Mouse (Mus musculus): ENCODE measurements around the gene Slain2.

The Slain2 gene

GRCm38 (mm10) chr5:72913648-72914557, at the start of gene Slain2:
Gene Slain2, plus strand, starts transcription at chr5:72914304.
- peak; percentile 92 for DNase-seq (ENCODE audit: low read depth)

GRCm38 (mm10) chr5:72864654-72865178, 49.4 kb upstream of the Slain2 start:
- DNase-seq (ENCODE audit: low read depth) = no peak

GRCm38 (mm10) chr5:72866260-72866905, 47.7 kb upstream of the Slain2 start:
- no peak for DNase-seq (ENCODE audit: low read depth)

GRCm38 (mm10) chr5:72867036-72867672, 47.0 kb upstream of the Slain2 start:
- no peak for DNase-seq (ENCODE audit: low read depth)

- peak; percentile 47 for DNase-seq (ENCODE audit: low read depth)
These were observed 45.8 kb upstream of the Slain2 start, which contains the start of gene Tec for GRCm38 (mm10) chr5:72868091-72868875. Gene Tec, minus strand, starts transcription at chr5:72868483.

- DNase-seq (ENCODE audit: low read depth) = no peak
These were observed 44.1 kb upstream of the Slain2 start for GRCm38 (mm10) chr5:72869779-72870608.

- no peak for DNase-seq (ENCODE audit: low read depth)
These were observed 43.0 kb upstream of the Slain2 start for GRCm38 (mm10) chr5:72871114-72871513.

- DNase-seq (ENCODE audit: low read depth) = no peak
These were observed 34.4 kb upstream of the Slain2 start for GRCm38 (mm10) chr5:72879736-72880135.

- DNase-seq (ENCODE audit: low read depth) = no peak
These were observed 32.2 kb upstream of the Slain2 start for GRCm38 (mm10) chr5:72881748-72882411.

- no peak for DNase-seq (ENCODE audit: low read depth)
These were observed 31.7 kb upstream of the Slain2 start for GRCm38 (mm10) chr5:72882412-72882765.

- no peak for DNase-seq (ENCODE audit: low read depth)
These were observed 30.4 kb upstream of the Slain2 start for GRCm38 (mm10) chr5:72883706-72884105.

- DNase-seq (ENCODE audit: low read depth) = no peak
These were observed 27.5 kb upstream of the Slain2 start for GRCm38 (mm10) chr5:72886458-72887222.

GRCm38 (mm10) chr5:72888260-72888659, 25.8 kb upstream of the Slain2 start:
- DNase-seq (ENCODE audit: low read depth) = no peak

GRCm38 (mm10) chr5:72891534-72891933, 22.6 kb upstream of the Slain2 start:
- DNase-seq (ENCODE audit: low read depth) = no peak

GRCm38 (mm10) chr5:72893987-72894386, 20.1 kb upstream of the Slain2 start:
- DNase-seq (ENCODE audit: low read depth) = no peak

GRCm38 (mm10) chr5:72895261-72895660, 18.8 kb upstream of the Slain2 start:
- DNase-seq (ENCODE audit: low read depth) = no peak

- no peak for DNase-seq (ENCODE audit: low read depth)
These were observed 17.4 kb upstream of the Slain2 start for GRCm38 (mm10) chr5:72896478-72897279.

GRCm38 (mm10) chr5:72897998-72898397, 16.1 kb upstream of the Slain2 start:
- no peak for DNase-seq (ENCODE audit: low read depth)

GRCm38 (mm10) chr5:72899255-72899654, 14.8 kb upstream of the Slain2 start:
- DNase-seq (ENCODE audit: low read depth) = no peak
